Mouse (Mus musculus): ENCODE results near the gene Adam33. TPM values are rescaled to one million over a fixed set of nuclear protein-coding genes. Genes with fewer than 3 reads are reported as not detected.
A peak's percentile ranks its signal among the peaks of the same experiment; 100 is the strongest.

Adam33 gene
- polyA plus RNA-seq, 2 experiments, result 0.17 to 0.67 TPM

DNA sequence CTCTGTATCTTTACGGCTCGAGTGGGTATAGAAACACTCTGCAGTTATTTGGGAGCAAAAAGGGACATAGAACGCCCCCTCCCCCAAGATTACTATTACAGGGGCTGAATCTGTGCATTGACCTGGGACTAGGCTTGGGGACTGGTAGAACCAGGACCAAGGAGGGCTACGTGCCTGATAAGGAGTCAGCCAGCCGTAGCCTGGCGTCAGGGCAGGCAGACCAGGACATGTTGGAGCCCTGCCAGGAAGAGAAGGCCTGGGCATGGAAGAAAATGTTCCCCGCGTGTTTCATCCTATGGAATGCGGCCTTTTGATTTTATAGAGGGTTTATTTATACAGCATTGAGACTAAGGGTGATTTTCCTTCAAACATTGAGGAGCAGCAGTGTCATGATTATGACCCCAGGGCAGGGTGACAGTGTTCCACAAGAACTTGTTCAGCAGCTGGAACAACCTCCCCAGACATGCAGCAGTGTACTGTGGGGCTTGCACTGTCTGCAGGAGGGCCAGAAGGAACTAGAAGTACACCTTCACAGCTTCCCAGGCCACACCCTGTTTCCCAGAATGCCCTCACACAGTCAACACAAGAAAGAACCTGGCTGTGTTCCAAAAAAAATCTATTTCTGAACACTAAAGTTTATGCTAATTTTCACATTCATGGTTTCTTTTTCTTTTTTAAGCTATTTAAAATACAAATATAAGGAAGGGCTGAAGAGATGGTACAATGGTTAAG is 18.5 kb downstream of the Adam33 start:
- Histone ChIP-seq H3K27ac (no peak overlapping the region), H3K4me2 (ENCODE audit: low read depth) (no peak overlapping the region), H3K36me3 (replicated peaks; ENCODE audit: control insufficient read depth, insufficient read depth, low read depth) (no peaks in the 10 kb centered on the region), H3K4me3 (ENCODE audit: insufficient read depth in 1 of 2, low read depth in 2 of 2, low read length in 2 of 2) (no peak overlapping the region), H3K9ac (replicated peaks) (no peak overlapping the region), H3K9me3 (ENCODE audit: control insufficient read depth, low read length) (no peaks in the 10 kb centered on the region), H3K4me1 (replicated peaks; ENCODE audit: control insufficient read depth in 2 of 2, insufficient read depth in 2 of 2, low read length in 1 of 2) (peaks cover 0 to 2% of the 10 kb centered on the region in 2 experiments; a peak in 1 of 4 replicates), H3K27me3 (ENCODE audit: control insufficient read depth, insufficient read depth, low read length) (peaks cover 36% of the 10 kb centered on the region)
- DNase-seq (ENCODE audit: low read depth in 3 of 3, low spot score in 3 of 3) (no peak), ATAC-seq (ENCODE audit: insufficient read depth) (no peak)
- TF ChIP-seq EP300 (IDR thresholded peaks at IDR 0.05; ENCODE audit: low read depth), result no peak
- no peak for TF ChIP-seq CTCF (IDR thresholded peaks at IDR 0.05; ENCODE audit: low read depth)
- 72% methylated on average over 9 of the region's 9 CpGs for WGBS (ENCODE audit: insufficient replicate concordance)

- 9% methylated on average over 7 of the region's 7 CpGs for WGBS (ENCODE audit: insufficient replicate concordance)
- 0 out of 2 replicates have a peak, but pooled peaks have one; percentile 8 for ATAC-seq (ENCODE audit: insufficient read depth)
Measured at GRCm38 (mm10) chr2:131044354-131044852, 19.2 kb downstream of the Adam33 start.

DNA sequence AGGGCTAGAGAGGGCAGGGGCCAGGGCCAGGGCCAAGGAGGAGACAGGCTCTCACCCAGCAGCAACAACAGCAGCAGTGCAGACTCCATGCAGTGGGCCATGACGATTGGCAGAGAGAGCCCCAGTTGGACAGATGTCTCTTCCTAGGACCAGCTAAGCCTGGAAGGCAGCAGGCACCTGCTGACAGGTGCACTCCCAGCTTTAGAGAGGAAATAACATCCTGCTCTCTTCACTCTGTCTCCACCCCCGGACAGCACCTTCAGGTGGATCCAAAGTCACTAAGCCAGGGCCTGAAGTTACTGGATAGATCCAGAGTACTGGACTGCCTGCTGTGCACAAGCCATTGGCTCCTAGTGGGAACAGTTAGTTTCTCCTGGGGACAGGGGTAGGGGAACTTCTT is 20.6 kb downstream of the Adam33 start, which contains the start of gene Gfra4:
Gene Gfra4, minus strand, starts transcription at position 101 of the 400 bp plus-strand sequence.
- no peak within 1 kb of the TSS for H3K4me3 ChIP-seq (ENCODE audit: insufficient read depth in 1 of 2, low read depth in 2 of 2, low read length in 2 of 2)
- 59% methylated on average over 2 of the region's 2 CpGs for WGBS (ENCODE audit: insufficient replicate concordance)
- no peak within 1 kb of the TSS for H3K4me2 ChIP-seq (ENCODE audit: low read depth)
- peaks cover 51% of the 10 kb centered on the region for H3K27me3 ChIP-seq (ENCODE audit: control insufficient read depth, insufficient read depth, low read length)
- H3K27ac ChIP-seq, result no peak within 1 kb of the TSS
- H3K9ac ChIP-seq (replicated peaks), result no peak within 1 kb of the TSS
- ATAC-seq (ENCODE audit: insufficient read depth) (no peak), DNase-seq (ENCODE audit: low read depth in 3 of 3, low spot score in 3 of 3) (no peak)
- peaks cover 0 to 2% of the 10 kb centered on the region in 2 experiments; a peak in 1 of 4 replicates for H3K4me1 ChIP-seq (replicated peaks; ENCODE audit: control insufficient read depth in 2 of 2, insufficient read depth in 2 of 2, low read length in 1 of 2)
- H3K36me3 ChIP-seq (replicated peaks; ENCODE audit: control insufficient read depth, insufficient read depth, low read depth), result no peaks in the 10 kb centered on the region
- H3K9me3 ChIP-seq (ENCODE audit: control insufficient read depth, low read length), result no peaks in the 10 kb centered on the region
- TF ChIP-seq EP300 (IDR thresholded peaks at IDR 0.05; ENCODE audit: low read depth) (no peak), CTCF (IDR thresholded peaks at IDR 0.05; ENCODE audit: low read depth) (no peak)

More at GRCm38 (mm10) chr2:131044354-131044852, 19.2 kb downstream of the Adam33 start:
- Histone ChIP-seq H3K9ac (replicated peaks) (no peak overlapping the region), H3K9me3 (ENCODE audit: control insufficient read depth, low read length) (no peaks in the 10 kb centered on the region), H3K4me1 (replicated peaks; ENCODE audit: control insufficient read depth in 2 of 2, insufficient read depth in 2 of 2, low read length in 1 of 2) (peaks cover 0 to 2% of the 10 kb centered on the region in 2 experiments; a peak in 1 of 4 replicates), H3K36me3 (replicated peaks; ENCODE audit: control insufficient read depth, insufficient read depth, low read depth) (no peaks in the 10 kb centered on the region), H3K27ac (no peak overlapping the region), H3K4me2 (ENCODE audit: low read depth) (no peak overlapping the region), H3K4me3 (ENCODE audit: insufficient read depth in 1 of 2, low read depth in 2 of 2, low read length in 2 of 2) (no peak overlapping the region), H3K27me3 (ENCODE audit: control insufficient read depth, insufficient read depth, low read length) (peaks cover 43% of the 10 kb centered on the region)
- DNase-seq (ENCODE audit: low read depth in 3 of 3, low spot score in 3 of 3), result no peak
- TF ChIP-seq CTCF (IDR thresholded peaks at IDR 0.05; ENCODE audit: low read depth) (peak; percentile 53), EP300 (IDR thresholded peaks at IDR 0.05; ENCODE audit: low read depth) (no peak)

GRCm38 (mm10) chr2:131040854-131041825 is 22.5 kb downstream of the Adam33 start:
- 4% methylated on average over 114 of the region's 115 CpGs for WGBS (ENCODE audit: insufficient replicate concordance)
- Histone ChIP-seq H3K4me3 (ENCODE audit: insufficient read depth in 1 of 2, low read depth in 2 of 2, low read length in 2 of 2) (peak overlapping the region in 1 of 2 experiments; percentile 35; a peak in 2 of 4 replicates), H3K9ac (replicated peaks) (no peak overlapping the region), H3K27me3 (ENCODE audit: control insufficient read depth, insufficient read depth, low read length) (peaks cover 51% of the 10 kb centered on the region), H3K4me1 (replicated peaks; ENCODE audit: control insufficient read depth in 2 of 2, insufficient read depth in 2 of 2, low read length in 1 of 2) (peaks cover 0 to 2% of the 10 kb centered on the region in 2 experiments; a peak in 1 of 4 replicates), H3K4me2 (ENCODE audit: low read depth) (peak overlapping the region; percentile 30), H3K27ac (no peak overlapping the region), H3K9me3 (ENCODE audit: control insufficient read depth, low read length) (no peaks in the 10 kb centered on the region), H3K36me3 (replicated peaks; ENCODE audit: control insufficient read depth, insufficient read depth, low read depth) (no peaks in the 10 kb centered on the region)
- ATAC-seq (ENCODE audit: insufficient read depth) (no peak), DNase-seq (ENCODE audit: low read depth in 3 of 3, low spot score in 3 of 3) (no peak)
- TF ChIP-seq EP300 (IDR thresholded peaks at IDR 0.05; ENCODE audit: low read depth) (no peak), CTCF (IDR thresholded peaks at IDR 0.05; ENCODE audit: low read depth) (no peak)
